Mouse (Mus musculus) spleen, adult 2 months (tissue): ENCODE results near the gene Acot11.

Experiments used
- CTCF ChIP-seq: fragments of 200-500 bp; IDR thresholded peaks from 2 replicates; pipeline ENCODE4 v1.5.1; 2011; ENCODE audit warnings: mild to moderate bottlenecking, inconsistent platforms; ENCODE audit not compliant: insufficient read depth, insufficient read length, insufficient replicate concordance; ENCODE audit errors: extremely low read depth
- POLR2A ChIP-seq: fragments of 200-500 bp; IDR thresholded peaks from 2 replicates; pipeline ENCODE4 v1.6.1; 2011; ENCODE audit warnings: low read depth, low read length, inconsistent platforms

DNA sequence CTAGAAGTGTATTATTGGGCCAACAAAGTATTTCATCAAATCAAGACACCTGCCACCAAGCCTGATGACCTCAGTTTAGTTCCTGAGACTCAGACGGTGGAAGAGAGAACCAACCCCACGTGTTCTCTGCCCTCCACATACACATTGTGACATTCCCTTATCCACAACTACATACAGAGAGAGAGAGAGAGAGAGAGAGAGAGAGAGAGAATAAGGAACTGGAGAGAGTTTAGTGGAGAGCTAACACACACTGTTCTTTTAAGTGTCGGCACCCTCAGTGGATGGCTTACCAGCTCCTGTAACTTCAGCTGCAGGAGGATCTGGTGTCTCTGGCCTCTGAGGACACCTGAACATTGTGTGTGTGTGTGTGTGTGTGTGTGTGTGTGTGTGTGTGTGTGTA, 2.5 kb upstream of the Acot11 start:
- TF ChIP-seq CTCF (no peak), POLR2A (no peak)
